Mouse (Mus musculus) layer of hippocampus, postnatal 10 days (tissue): ENCODE measurements around the gene Gm10024. TPM values are rescaled to one million over a fixed set of nuclear protein-coding genes. Genes with fewer than 3 reads are reported as not detected.
"Not testable (repeated sequence)": the region's sequence is repeated elsewhere in the genome, so short reads cannot be mapped to it uniquely, and the experiment has no call there.

Source experiments
- DNase-seq, 2 experiments: peaks; one replicate each; pipeline ENCODE4 v3.0.0; 2021; ENCODE audit warnings: low spot score in 2 of 2
- long read RNA-seq: library from polyadenylated mRNA; stranded (forward); transcript quantifications from one replicate; pipeline ENCODE4 v2.0.0, GENCODE M21; 2023
- total RNA-seq, 2 experiments: library from RNA; stranded (reverse); gene quantifications; 2 replicates each; pipeline ENCODE4 v1.2.3; 2021

Gene Gm10024
- total RNA-seq, result not detected
- long read RNA-seq, result 0 reads

GRCm38 (mm10) chr10:77711157-77711556, at the start of gene Gm10024:
Gm10024 (plus strand) TSS chr10:77711457.
- DNase-seq, result not testable (repeated sequence)

DNA sequence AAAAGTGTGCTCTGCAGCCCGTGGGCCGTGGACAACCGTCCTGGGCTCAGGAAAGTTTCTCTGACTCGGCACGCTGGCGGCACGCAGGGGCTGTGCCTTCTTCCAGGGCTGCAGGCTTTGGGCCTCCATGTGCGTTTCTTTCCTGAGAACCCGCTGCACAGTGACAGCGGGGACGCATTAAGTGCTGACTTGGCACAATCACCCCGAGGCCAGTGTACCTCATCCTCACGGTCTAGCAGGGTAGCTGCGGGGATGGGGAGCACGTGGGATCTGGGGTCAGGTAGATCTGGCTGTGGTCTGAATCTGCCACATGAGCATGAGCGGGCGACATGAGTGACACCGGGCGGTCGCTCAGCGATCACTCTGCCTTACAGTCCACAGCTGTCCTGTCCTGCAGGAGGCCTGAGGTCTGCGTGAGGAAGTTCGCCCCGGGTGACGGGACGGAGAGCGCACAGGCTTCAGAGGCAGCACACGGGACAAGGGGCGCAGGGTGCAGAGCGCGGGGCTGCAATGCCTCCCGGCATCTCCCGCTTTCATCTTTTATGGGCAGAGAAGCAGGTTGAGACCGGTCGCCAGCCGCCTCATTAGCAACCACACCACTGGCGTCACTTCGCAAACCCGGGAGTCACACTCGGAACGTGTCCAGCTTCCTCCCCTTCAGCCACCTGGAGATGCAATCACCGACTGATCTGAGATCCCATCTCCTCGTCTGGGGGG, 47.1 kb upstream of the Gm10024 start:
- DNase-seq, result no peak

DNA sequence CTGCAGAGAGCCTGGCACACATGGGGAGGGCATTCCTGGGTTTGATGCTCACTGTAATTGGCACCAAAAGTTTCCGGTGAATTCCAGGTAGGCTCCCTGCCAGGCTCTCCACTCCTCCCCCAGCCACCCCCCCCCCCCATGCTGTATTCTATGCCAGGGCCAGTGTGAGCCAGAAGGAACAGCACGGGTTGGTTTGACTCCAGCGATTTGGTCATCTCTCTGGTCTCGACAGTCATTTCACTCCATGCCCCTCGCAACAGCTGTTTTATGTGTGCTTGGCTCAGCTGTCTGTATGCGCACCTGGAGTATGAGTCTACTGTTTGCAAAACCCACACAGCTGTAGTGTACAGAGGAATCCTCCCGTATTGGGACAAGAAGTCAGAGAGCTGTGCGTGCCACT, 44.9 kb upstream of the Gm10024 start:
- no peak for DNase-seq

- no peak for DNase-seq
Measured at GRCm38 (mm10) chr10:77667402-77667801, 43.9 kb upstream of the Gm10024 start.

- no peak for DNase-seq
Measured at GRCm38 (mm10) chr10:77670710-77671109, 40.5 kb upstream of the Gm10024 start.

DNA sequence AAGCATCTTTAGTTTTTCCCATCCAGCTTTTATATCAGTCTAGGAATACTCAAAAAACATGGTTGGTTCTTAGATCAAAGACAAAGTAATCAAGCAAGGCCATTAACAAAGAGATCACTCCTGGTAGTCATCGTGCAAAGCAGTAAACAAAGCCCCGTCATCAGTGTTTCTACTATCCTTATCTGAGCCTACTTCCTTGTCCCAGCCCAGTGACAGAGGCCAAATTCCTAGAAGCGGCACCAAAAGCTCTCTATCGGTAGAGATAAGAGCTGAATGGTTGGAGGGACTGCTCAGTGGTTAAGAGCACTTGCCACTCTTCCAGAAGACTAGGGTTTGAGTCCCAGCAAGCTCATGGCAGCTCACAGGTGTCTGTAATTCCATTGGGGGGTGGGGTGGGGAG, 39.7 kb upstream of the Gm10024 start:
- DNase-seq, result no peak

DNA sequence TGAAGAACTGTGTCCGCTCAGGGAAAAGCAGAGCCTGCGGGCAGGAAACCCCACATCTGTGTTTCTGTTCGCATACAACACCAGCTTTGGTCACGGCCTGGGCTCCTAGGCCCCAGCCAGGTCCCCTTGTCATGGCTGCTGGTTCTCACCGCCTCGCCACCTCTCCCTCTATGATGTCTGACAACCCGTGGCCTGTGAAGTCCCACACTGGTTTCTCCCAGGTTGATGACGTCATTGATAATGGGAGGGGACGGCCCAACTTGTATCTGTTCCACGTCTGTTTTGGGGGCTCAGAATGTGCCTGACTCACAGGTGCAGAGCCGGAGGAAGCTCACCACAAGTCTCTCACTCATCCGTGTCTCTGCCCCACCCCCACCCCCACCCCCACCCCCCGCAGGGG, 37.5 kb upstream of the Gm10024 start:
- DNase-seq, result no peak

DNA sequence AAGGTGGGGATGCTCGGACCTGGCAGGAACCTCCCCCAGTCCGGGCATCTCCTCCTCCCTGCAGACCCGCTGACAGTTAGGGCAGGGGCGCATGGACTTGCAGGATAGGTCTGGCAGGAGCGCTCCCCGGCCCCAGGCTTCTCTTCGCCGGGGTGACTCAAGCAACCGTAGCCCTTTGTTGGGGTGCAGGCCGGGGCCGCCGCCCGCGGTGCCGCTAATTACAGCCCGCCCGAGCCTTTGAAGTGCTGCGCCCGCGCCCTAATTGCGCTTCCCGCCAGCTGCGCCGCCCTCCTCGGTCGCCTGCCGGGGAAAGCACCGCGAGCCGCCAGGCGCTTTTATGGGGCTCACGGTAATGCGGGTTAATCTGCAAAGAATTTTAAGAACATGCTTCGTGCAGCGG, 33.7 kb upstream of the Gm10024 start:
- peak; percentile 32 to 47 for DNase-seq

DNA sequence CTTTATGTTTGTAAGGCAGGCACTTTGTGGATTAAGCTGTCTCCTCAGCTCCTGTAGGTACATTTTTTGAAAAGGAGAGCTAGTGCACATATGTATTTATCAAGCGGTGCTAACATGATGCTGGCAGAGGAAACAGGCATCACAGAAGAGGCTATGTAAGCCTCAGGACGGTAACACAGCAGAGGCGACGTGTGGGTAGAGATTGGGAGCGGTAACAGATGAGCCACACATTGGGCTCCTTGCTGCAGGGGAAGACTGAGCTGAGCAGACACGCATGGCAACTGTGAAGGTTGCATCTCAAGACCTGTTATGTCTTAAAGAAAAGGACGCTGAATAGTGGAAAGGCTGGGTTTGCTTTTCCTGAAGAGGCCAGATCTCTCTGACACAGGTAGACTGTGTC, 28.3 kb upstream of the Gm10024 start:
- no peak for DNase-seq

DNA sequence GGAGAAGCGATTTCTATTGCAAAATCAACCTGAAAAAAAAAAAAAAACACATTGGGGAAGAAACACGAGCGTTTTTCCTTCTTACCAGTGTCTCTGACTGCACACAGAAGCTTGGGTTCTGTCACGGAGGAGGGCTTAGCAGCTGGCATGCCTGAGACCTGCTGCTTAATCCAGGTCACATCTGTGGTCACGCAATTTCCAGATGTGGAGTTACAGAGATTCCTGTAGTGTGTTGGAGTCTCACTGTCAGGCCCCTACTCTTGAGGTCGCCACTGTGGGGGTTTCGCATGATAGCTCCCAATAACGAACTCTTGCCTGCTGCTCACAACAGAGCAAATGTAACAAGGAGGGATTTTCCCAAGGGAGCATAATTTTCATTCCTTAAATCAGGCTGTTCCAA, 27.1 kb upstream of the Gm10024 start:
- DNase-seq, result no peak

DNA sequence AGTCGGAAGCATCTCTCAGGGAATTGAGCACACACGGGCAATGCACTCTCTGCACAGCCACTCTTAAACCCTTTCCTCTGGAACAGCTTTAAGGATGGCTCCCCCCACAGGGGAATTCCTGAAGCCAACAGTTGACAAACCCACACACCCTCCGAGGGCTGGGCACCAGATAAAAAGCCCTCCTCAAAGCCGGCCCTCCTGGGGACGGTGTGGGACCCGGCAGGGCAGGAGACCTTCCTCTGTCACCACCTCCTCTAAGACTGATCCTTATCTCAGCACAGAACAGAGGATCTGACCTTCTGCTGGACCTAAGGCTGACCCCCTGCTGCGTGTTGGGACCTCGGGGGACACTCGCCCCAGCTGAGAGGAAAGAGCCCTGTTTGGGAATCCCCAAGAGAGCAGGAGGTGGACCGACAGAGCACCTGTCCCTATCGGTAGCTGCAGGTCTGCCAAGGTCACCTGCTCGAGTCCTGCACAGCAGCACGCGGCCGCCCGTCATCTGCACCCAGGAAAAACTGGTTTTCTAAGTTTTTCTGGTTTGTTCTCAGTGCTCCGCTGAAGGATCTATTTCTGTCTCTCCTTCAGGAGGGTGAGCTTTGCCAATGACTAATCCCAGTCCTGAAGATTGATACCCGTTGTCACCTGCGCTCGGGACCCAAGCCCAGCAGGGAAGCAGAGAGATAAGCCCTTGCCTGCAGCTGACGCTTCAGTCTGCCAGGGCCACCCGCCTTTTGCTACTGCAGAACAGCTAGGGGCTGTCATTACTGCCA, 25.2 kb upstream of the Gm10024 start, which contains the start of gene Tspear:
Gene Tspear (plus strand): TSS at position 675 of the 770 bp plus-strand sequence.
- no peak for DNase-seq

GRCm38 (mm10) chr10:77687021-77687420, 24.2 kb upstream of the Gm10024 start:
- no peak for DNase-seq

GRCm38 (mm10) chr10:77690356-77690807, 20.9 kb upstream of the Gm10024 start, which contains the start of gene Gm19402:
Gm19402 (minus strand) TSS chr10:77690757.
- not testable (repeated sequence) for DNase-seq

GRCm38 (mm10) chr10:77697133-77697532, 14.1 kb upstream of the Gm10024 start, which contains the start of gene Gm9508:
Gm9508 (minus strand) TSS chr10:77697233.
- DNase-seq, result no peak

GRCm38 (mm10) chr10:77706326-77706725, 4.9 kb upstream of the Gm10024 start, which contains the start of gene Gm10272:
Gm10272 (plus strand) TSS chr10:77706626.
- DNase-seq, result no peak

DNA sequence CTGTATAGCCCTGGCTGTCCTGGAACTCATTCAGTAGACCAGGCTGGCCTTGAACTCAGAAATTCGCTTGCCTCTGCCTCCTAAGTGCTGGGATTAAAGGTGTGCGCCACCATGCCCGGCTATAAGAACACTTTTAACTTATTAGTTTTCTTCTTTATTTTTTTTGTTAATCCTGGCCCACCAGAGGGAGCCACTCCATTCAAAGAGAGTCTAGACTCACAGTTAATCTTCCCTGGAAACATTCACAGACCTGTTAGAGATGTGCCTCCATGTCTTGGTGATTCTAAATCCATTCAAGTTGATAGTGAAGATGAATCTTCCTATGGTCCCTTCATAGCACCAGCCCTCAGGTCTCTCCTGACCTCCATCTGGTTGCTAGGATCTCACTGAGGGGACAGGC, 1.4 kb upstream of the Gm10024 start:
- DNase-seq, result no peak

DNA sequence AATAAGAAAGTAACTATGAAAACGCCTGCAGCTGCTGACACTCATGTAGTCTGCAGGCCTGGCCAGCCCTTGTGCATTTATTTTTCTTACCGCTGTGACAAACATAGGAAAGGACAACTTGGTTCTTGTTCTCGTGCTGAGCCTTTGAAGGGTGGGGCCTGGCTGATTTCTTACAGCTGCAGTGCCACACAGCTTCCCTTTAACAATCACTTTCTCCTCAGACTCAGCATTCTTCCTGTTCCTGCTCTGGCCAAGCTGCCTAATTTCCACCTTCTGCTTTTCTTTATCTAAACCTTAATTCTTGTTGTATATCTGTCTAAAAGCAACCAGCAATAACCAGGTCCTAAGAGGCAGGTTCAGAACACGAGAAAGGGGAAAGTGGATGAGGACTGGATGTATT, 2.5 kb downstream of the Gm10024 start:
- DNase-seq, result no peak

GRCm38 (mm10) chr10:77715507-77715906, 4.2 kb downstream of the Gm10024 start, which contains the start of gene Gm10142:
Gm10142 (plus strand) TSS chr10:77715807.
- no peak for DNase-seq

DNA sequence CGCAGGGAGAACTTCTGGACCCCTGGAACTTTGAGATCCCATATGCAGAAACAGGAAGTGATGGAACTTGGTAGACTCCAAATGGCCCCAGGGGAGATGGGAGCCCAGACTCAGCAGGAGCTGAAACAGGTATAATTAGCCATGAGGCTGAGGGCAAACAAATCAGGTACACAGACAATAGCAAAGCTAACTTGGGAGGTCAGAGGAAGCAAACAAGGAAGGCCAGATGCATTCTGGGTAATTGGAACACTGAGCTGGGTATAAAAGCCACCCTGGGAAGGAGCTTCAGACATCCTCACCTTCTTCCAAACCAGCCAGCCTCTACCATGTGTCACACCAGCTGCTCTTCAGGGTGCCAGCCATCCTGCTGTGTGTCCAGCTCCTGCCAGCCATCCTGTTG, 9.0 kb downstream of the Gm10024 start, which contains the start of gene Krtap12-1:
Gene Krtap12-1 (plus strand): TSS at position 301 of the 400 bp plus-strand sequence.
- DNase-seq, result not testable (repeated sequence)

DNA sequence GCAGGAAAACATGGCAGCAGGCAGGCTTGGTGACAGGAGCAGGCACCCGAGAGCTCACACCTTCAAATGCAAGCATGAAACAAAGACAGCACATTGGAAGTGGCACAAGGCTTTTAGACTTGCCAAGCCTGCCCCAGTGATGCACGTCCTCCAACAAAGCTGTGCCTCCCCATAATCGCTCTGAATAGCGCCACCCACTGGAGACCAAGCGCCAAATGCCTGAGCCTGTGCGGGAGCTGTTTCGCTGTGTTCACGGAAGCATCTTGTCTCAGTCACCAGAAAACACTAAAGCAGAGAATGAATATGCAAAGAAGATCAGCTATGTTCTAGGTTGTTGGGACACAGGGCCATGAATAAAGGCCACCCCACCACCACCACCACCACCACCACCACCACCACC, 13.6 kb downstream of the Gm10024 start:
- DNase-seq, result no peak

DNA sequence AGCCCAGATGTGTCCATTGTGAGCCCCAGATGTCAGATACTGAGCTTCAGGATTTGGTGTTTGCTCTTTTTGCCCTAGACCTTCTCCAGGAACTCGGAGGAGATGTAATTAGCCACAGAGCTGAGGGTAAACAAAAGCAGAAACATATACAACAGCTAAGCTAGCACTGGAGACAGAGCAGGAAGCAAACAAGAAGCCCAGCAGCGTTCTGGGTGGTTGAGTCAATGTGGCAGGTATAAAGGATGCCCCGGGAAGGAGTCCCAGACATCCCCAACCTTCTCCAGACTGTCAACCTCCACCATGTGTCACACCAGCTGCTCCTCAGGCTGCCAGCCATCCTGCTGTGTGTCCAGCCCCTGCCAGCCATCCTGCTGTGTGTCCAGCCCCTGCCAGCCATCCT, 14.9 kb downstream of the Gm10024 start, which contains the start of gene Gm10100:
Gene Gm10100 (plus strand): TSS at position 301 of the 400 bp plus-strand sequence.
- no peak for DNase-seq

GRCm38 (mm10) chr10:77728280-77728679, 17.0 kb downstream of the Gm10024 start:
- no peak for DNase-seq
